7 mouse cellular contexts compared by ENCODE assay signal in genomic region chr10:80433513-80434232, GRCm38 (mm10). TPM values are rescaled to one million over a fixed set of nuclear protein-coding genes. Genes with fewer than 3 reads are reported as not detected.
DNase-seq lines count a peak whose midpoint lies in the region; ATAC-seq lines count a peak whose summit lies in the region.

TSS of gene Tcf3 (minus strand) at chr10:80433647.

- no peaks in the 10 kb centered on the region for H3K27me3 ChIP-seq in intestine, embryonic 16.5 days (replicated peaks; ENCODE audit: control insufficient read depth, insufficient read depth, low read length)
- no peaks in the 10 kb centered on the region for H3K27me3 ChIP-seq in midbrain, embryonic 11.5 days (ENCODE audit: control insufficient read depth, insufficient read depth, low read length)

- under 1% methylated on average over 57 of the region's 61 CpGs for WGBS in intestine, embryonic 16.5 days
- WGBS in midbrain, embryonic 11.5 days: under 1% methylated on average over 60 of the region's 61 CpGs

- H3K27ac ChIP-seq in intestine, embryonic 16.5 days (ENCODE audit: low read length): peak within 1 kb of the TSS; percentile 96
- peak within 1 kb of the TSS; percentile 86 for H3K27ac ChIP-seq in midbrain, embryonic 11.5 days (ENCODE audit: low read depth, low read length)

- H3K4me2 ChIP-seq in intestine, embryonic 16.5 days (ENCODE audit: low read depth, low read length): peak within 1 kb of the TSS; percentile 90
- peak within 1 kb of the TSS; percentile 92 for H3K4me2 ChIP-seq in midbrain, embryonic 11.5 days

- DNase-seq in adrenal gland, adult 8-10 months: peak; percentile 96
- peak; percentile 97 for DNase-seq in embryo, embryonic 9.5 days (ENCODE audit: extremely low spot score)
- DNase-seq in gastrocnemius, postnatal 4 days (ENCODE audit: low spot score in 2 of 2): peak; percentile 90 to 95
- DNase-seq in left cerebral cortex, postnatal 36 days (ENCODE audit: low spot score in 2 of 2): peak; percentile 94 to 97
- peak; percentile 99 for DNase-seq in midbrain, embryonic 11.5 days (ENCODE audit: low spot score, missing footprints)
- peak; percentile 99 for DNase-seq in skeletal muscle tissue, adult 2 months (ENCODE audit: low read depth, low spot score)

- H3K36me3 ChIP-seq in intestine, embryonic 16.5 days (ENCODE audit: control insufficient read depth, insufficient read depth, low read length): peaks cover 2% of the 10 kb centered on the region; the same call in 1 of the 2 replicates
- peaks cover 18% of the 10 kb centered on the region for H3K36me3 ChIP-seq in midbrain, embryonic 11.5 days (ENCODE audit: control insufficient read depth, insufficient read depth, low read length)

- peaks cover 29% of the 10 kb centered on the region for H3K4me1 ChIP-seq in intestine, embryonic 16.5 days (ENCODE audit: control insufficient read depth, insufficient read depth, low read length)
- H3K4me1 ChIP-seq in midbrain, embryonic 11.5 days (ENCODE audit: control insufficient read depth, insufficient read depth, low read length): peaks cover 20% of the 10 kb centered on the region

- peak within 1 kb of the TSS; percentile 84 for H3K4me3 ChIP-seq in intestine, embryonic 16.5 days (ENCODE audit: low read length)
- H3K4me3 ChIP-seq in midbrain, embryonic 11.5 days (ENCODE audit: low read depth, low read length): peak within 1 kb of the TSS; percentile 100

- intact Hi-C loops in left cerebral cortex, postnatal 36 days (cut with DNase I): loop anchor here (2.0 kb wide), 1 partner anchor 57 kb away; no protein-coding TSS in a partner anchor

- H3K9ac ChIP-seq in intestine, embryonic 16.5 days (ENCODE audit: low read depth, low read length): peak within 1 kb of the TSS; percentile 98
- peak within 1 kb of the TSS; percentile 99 for H3K9ac ChIP-seq in midbrain, embryonic 11.5 days (ENCODE audit: low read length)

- ATAC-seq in intestine, embryonic 16.5 days: peak; percentile 91
- ATAC-seq in midbrain, embryonic 11.5 days (ENCODE audit: low FRiP score): peak; percentile 91

- H3K9me3 ChIP-seq in intestine, embryonic 16.5 days (ENCODE audit: control insufficient read depth, low read length): no peaks in the 10 kb centered on the region
- no peaks in the 10 kb centered on the region for H3K9me3 ChIP-seq in midbrain, embryonic 11.5 days (ENCODE audit: control insufficient read depth, low read length)

RNA-seq across cellular contexts. Expression of gene Tcf3, which starts in this region (rescaled TPM):
- 10 to 100 TPM; 56.7 to 75.7 (median 66.8) TPM for total RNA-seq in adrenal gland, adult 8-10 months (2022)
- 10 to 100 TPM; 66.4 to 67.5 TPM for total RNA-seq in gastrocnemius, postnatal 4 days (2021)
- 62.7 and 62.9 TPM in 2 replicates for polyA plus RNA-seq in intestine, embryonic 16.5 days (2015; fragmentation: Nextera tagmentation; extraction: Ambion mirVana)
- total RNA-seq in left cerebral cortex, postnatal 36 days (2021): 10 to 100 TPM; 26.0 to 28.3 TPM
- 135 and 154 TPM in 2 replicates for polyA plus RNA-seq in midbrain, embryonic 11.5 days (2014; fragmentation: Nextera tagmentation; extraction: Ambion mirVana)

Comparison
In these comparisons a context has a peak if more than half of its experiments do, and no peak if none do; other contexts are left out.
1. Peak in every context shown above with its lines: DNase-seq, ATAC-seq, H3K4me3 ChIP-seq and H3K27ac ChIP-seq.